Mouse (Mus musculus) heart, adult 2 months (tissue): Measurements from ENCODE around the gene Ier5l. TPM values are rescaled to one million over a fixed set of nuclear protein-coding genes. Genes with fewer than 3 reads are reported as not detected.
A peak's percentile ranks its signal among the peaks of the same experiment; 100 is the strongest.

ENCODE experiments used
- DNase-seq, 2 experiments: peaks; one replicate each; pipeline ENCODE4 v3.0.0; 2021
- H3K27ac ChIP-seq: fragments of 200-600 bp; 2 replicates; pipeline ENCODE4 v1.8.1; 2022
- H3K27me3 ChIP-seq: fragments of 200-500 bp; 2 replicates; pipeline ENCODE4 v1.6.1; 2012; ENCODE audit warnings: mild to moderate bottlenecking, low read length, inconsistent platforms, mixed read lengths; ENCODE audit not compliant: control insufficient read depth, insufficient read depth
- H3K36me3 ChIP-seq: fragments of 200-500 bp; 2 replicates; pipeline ENCODE4 v1.6.1; 2012; ENCODE audit warnings: low read length, inconsistent platforms; ENCODE audit not compliant: control insufficient read depth, insufficient read depth
- H3K4me1 ChIP-seq: fragments of 200-500 bp; 2 replicates; pipeline ENCODE4 v1.6.1; 2011; ENCODE audit warnings: low read length; ENCODE audit not compliant: control insufficient read depth, insufficient read depth
- H3K4me3 ChIP-seq: fragments of 200-600 bp; 2 replicates; pipeline ENCODE4 v1.8.1; 2022
- H3K79me2 ChIP-seq: fragments of 200-500 bp; replicated peaks from 2 replicates; pipeline ENCODE4 v1.6.1; 2012; ENCODE audit warnings: mild to moderate bottlenecking, inconsistent platforms, low read length, moderate library complexity, mixed read lengths; ENCODE audit not compliant: control insufficient read depth, insufficient read depth
- H3K9ac ChIP-seq: fragments of 200-500 bp; 2 replicates; pipeline ENCODE4 v1.6.1; 2012; ENCODE audit warnings: low read depth, mild to moderate bottlenecking, control low read depth, inconsistent platforms, low read length, mixed read lengths
- CTCF ChIP-seq: fragments of 200-600 bp; IDR thresholded peaks from 2 replicates; pipeline ENCODE4 v1.8.1; 2022; ENCODE audit warnings: antibody characterized with exemption, mild to moderate bottlenecking, moderate library complexity
- EP300 ChIP-seq: fragments of 200-500 bp; IDR thresholded peaks from 2 replicates; pipeline ENCODE4 v1.6.1; 2011; ENCODE audit warnings: low read depth, low read length, control low read depth; ENCODE audit not compliant: insufficient read depth
- POLR2A ChIP-seq: fragments of 200-500 bp; IDR thresholded peaks from 2 replicates; pipeline ENCODE4 v1.6.1; 2011; ENCODE audit warnings: mild to moderate bottlenecking, low read depth, low read length, control low read depth; ENCODE audit not compliant: insufficient read depth
- WGBS: fragments of 180-500 bp; shearing (Covaris S2); methylation state at CpG from one replicate; pipeline ENCODE4 v1.1.7; 2018; 5-methylcytosine and 5-hydroxymethylcytosine counted together
- intact Hi-C: fragments of 180-260 bp; cut with DNase I; formaldehyde crosslinking; loops from one replicate; pipeline ENCODE4 v1.15.1; 2025
- polyA plus RNA-seq: library from polyadenylated mRNA; depleted of rRNA; stranded (reverse); fragments of >200 nt; gene quantifications from 2 replicates; pipeline ENCODE4 v1.2.3, GENCODE M21; 2012
- total RNA-seq, 2 experiments: library from RNA; stranded (reverse); gene quantifications; 2 replicates each; pipeline ENCODE4 v1.2.3; 2021

Ier5l gene
- total and polyA plus RNA-seq, 3 experiments = 2.8 to 5.6 (median 3.0) TPM

- Histone ChIP-seq H3K9ac (no peak overlapping the region), H3K4me1 (peaks cover 5% of the 10 kb centered on the region), H3K36me3 (no peaks in the 10 kb centered on the region), H3K27me3 (no peaks in the 10 kb centered on the region), H3K27ac (no peak overlapping the region), H3K4me3 (no peak overlapping the region), H3K79me2 (no peaks in the 10 kb centered on the region)
- intact Hi-C loops = no loop called here
- WGBS = 87% methylated on average over 4 of the region's 4 CpGs
- TF ChIP-seq EP300 = no peak
- no peak for TF ChIP-seq POLR2A
- TF ChIP-seq CTCF = no peak
- no peak for DNase-seq
These were observed 7.2 kb downstream of the Ier5l start for GRCm38 (mm10) chr2:30466787-30467186.

GRCm38 (mm10) chr2:30464411-30464810 is 9.6 kb downstream of the Ier5l start:
- H3K4me3 ChIP-seq = peak overlapping the region; percentile 11
- WGBS = 20% methylated on average over 5 of the region's 5 CpGs

GRCm38 (mm10) chr2:30463904-30464330 is 10.1 kb downstream of the Ier5l start:
- H3K9ac ChIP-seq = peak overlapping the region; percentile 14; the same call in 1 of the 2 replicates
- no peaks in the 10 kb centered on the region for H3K79me2 ChIP-seq

More at GRCm38 (mm10) chr2:30464411-30464810, 9.6 kb downstream of the Ier5l start:
- 0 out of 2 replicates have a peak overlapping the region, but pooled peaks have one; percentile 12 for H3K9ac ChIP-seq
- TF ChIP-seq CTCF = no peak
- no peaks in the 10 kb centered on the region for H3K79me2 ChIP-seq
- H3K27ac ChIP-seq = peak overlapping the region; percentile 79
- no peaks in the 10 kb centered on the region for H3K27me3 ChIP-seq
- no peaks in the 10 kb centered on the region for H3K36me3 ChIP-seq
- no peak for DNase-seq
- intact Hi-C loops = no loop called here
- 0 out of 2 replicates have a peak, but pooled peaks cover 2% of the 10 kb centered on the region for H3K4me1 ChIP-seq

GRCm38 (mm10) chr2:30463341-30463761 is 10.7 kb downstream of the Ier5l start:
- DNase-seq = no peak
- intact Hi-C loops = no loop called here
- Histone ChIP-seq H3K27me3 (no peaks in the 10 kb centered on the region), H3K27ac (peak overlapping the region; percentile 79), H3K9ac (no peak overlapping the region), H3K36me3 (no peaks in the 10 kb centered on the region), H3K4me3 (no peak overlapping the region), H3K4me1 (0 out of 2 replicates have a peak, but pooled peaks cover 2% of the 10 kb centered on the region), H3K79me2 (no peaks in the 10 kb centered on the region)
- TF ChIP-seq EP300 (no peak), CTCF (no peak), POLR2A (no peak)
- 39% methylated on average over 5 of the region's 5 CpGs for WGBS

More at GRCm38 (mm10) chr2:30463904-30464330, 10.1 kb downstream of the Ier5l start:
- intact Hi-C loops = no loop called here
- H3K4me1 ChIP-seq = 0 out of 2 replicates have a peak, but pooled peaks cover 2% of the 10 kb centered on the region
- under 1% methylated on average over 9 of the region's 9 CpGs for WGBS
- H3K27ac ChIP-seq = peak overlapping the region; percentile 79
- no peaks in the 10 kb centered on the region for H3K27me3 ChIP-seq
- no peaks in the 10 kb centered on the region for H3K36me3 ChIP-seq
- peak; percentile 67 to 83 for DNase-seq
- H3K4me3 ChIP-seq = peak overlapping the region; percentile 11
- TF ChIP-seq POLR2A (peak; percentile 71), EP300 (peak; percentile 86), CTCF (no peak)

- H3K27me3 ChIP-seq = no peaks in the 10 kb centered on the region
- H3K4me3 ChIP-seq = no peak overlapping the region
- TF ChIP-seq EP300 (no peak), CTCF (peak; percentile 41)
- no peak overlapping the region for H3K9ac ChIP-seq
- intact Hi-C loops = no loop called here
- WGBS = 93% methylated on average over 6 of the region's 6 CpGs
- no peak overlapping the region for H3K27ac ChIP-seq
- no peak for DNase-seq
- no peaks in the 10 kb centered on the region for H3K4me1 ChIP-seq
- no peaks in the 10 kb centered on the region for H3K36me3 ChIP-seq
- H3K79me2 ChIP-seq = no peaks in the 10 kb centered on the region
These were observed 14.8 kb downstream of the Ier5l start for GRCm38 (mm10) chr2:30459241-30459640.

GRCm38 (mm10) chr2:30458349-30458748 is 15.7 kb downstream of the Ier5l start:
- TF ChIP-seq POLR2A = no peak
- H3K27me3 ChIP-seq = no peaks in the 10 kb centered on the region
- no peak overlapping the region for H3K4me3 ChIP-seq
- no peaks in the 10 kb centered on the region for H3K79me2 ChIP-seq
- WGBS = 65% methylated on average over 6 of the region's 6 CpGs
- H3K27ac ChIP-seq = no peak overlapping the region
- DNase-seq = no peak
- intact Hi-C loops = no loop called here
- no peak overlapping the region for H3K9ac ChIP-seq
- H3K36me3 ChIP-seq = no peaks in the 10 kb centered on the region
- H3K4me1 ChIP-seq = no peaks in the 10 kb centered on the region
